Comparison of ENCODE assay signal across 8 mouse cellular contexts in genomic region chrX:139832464-139832863, GRCm38 (mm10). TPM values are rescaled to one million over a fixed set of nuclear protein-coding genes. Genes with fewer than 3 reads are reported as not detected.
DNase-seq lines count a peak whose midpoint lies in the region; ATAC-seq lines count a peak whose summit lies in the region.

No protein-coding gene starts in this region.

- ATAC-seq in midbrain, embryonic 15.5 days (replicated peaks) = no peak

- no peak overlapping the region for H3K27ac ChIP-seq in midbrain, embryonic 10.5 days (replicated peaks)
- no peak overlapping the region for H3K27ac ChIP-seq in midbrain, embryonic 15.5 days

- 17% methylated on average over 5 of the region's 5 CpGs for WGBS in midbrain, embryonic 10.5 days
- 18% methylated on average over 5 of the region's 5 CpGs for WGBS in midbrain, embryonic 15.5 days

- H3K9ac ChIP-seq in midbrain, embryonic 15.5 days = no peak overlapping the region

- intact Hi-C loops in heart, postnatal 14 days (cut with DNase I) = loop anchor here (10.0 kb wide), 1 partner anchor 458 kb away; no protein-coding TSS in a partner anchor

- no peaks in the 10 kb centered on the region for H3K4me1 ChIP-seq in midbrain, embryonic 10.5 days
- no peaks in the 10 kb centered on the region for H3K4me1 ChIP-seq in midbrain, embryonic 15.5 days

- no peak overlapping the region for H3K4me3 ChIP-seq in midbrain, embryonic 10.5 days
- H3K4me3 ChIP-seq in midbrain, embryonic 15.5 days = no peak overlapping the region

- no peak overlapping the region for H3K4me2 ChIP-seq in midbrain, embryonic 15.5 days

- H3K9me3 ChIP-seq in midbrain, embryonic 10.5 days (replicated peaks) = no peaks in the 10 kb centered on the region
- H3K9me3 ChIP-seq in midbrain, embryonic 15.5 days = no peaks in the 10 kb centered on the region

- peaks cover 66% of the 10 kb centered on the region for H3K27me3 ChIP-seq in midbrain, embryonic 10.5 days (ENCODE audit: low read depth, poor library complexity, severe bottlenecking)
- no peaks in the 10 kb centered on the region for H3K27me3 ChIP-seq in midbrain, embryonic 15.5 days (replicated peaks)

- H3K36me3 ChIP-seq in midbrain, embryonic 10.5 days = no peaks in the 10 kb centered on the region
- H3K36me3 ChIP-seq in midbrain, embryonic 15.5 days (replicated peaks) = no peaks in the 10 kb centered on the region

- DNase-seq in midbrain, embryonic 10.5 days (ENCODE audit: low spot score) = peak; percentile 37
- DNase-seq in WW6 (ENCODE audit: low read depth, low spot score) = peak; percentile 18
- peak; percentile 33 to 56 for DNase-seq in cerebellum, postnatal 4 days (ENCODE audit: low spot score in 2 of 2)
- peak; percentile 40 to 48 for DNase-seq in heart, postnatal 14 days
- peak; percentile 11 for DNase-seq in left cerebral cortex, adult 11 months (ENCODE audit: low spot score)
- peak; percentile 72 for DNase-seq in lung, postnatal 36 days
- peak; percentile 38 for DNase-seq in thymus, postnatal 0 days (ENCODE audit: low spot score)

RNA-seq across cellular contexts. Expression of gene Cldn2, which starts 31.8 kb away (rescaled TPM):
- 0.11 and 0.15 TPM in 2 replicates for polyA plus RNA-seq in midbrain, embryonic 10.5 days (2016; fragmentation: Nextera tagmentation; extraction: Ambion mirVana)
- polyA plus RNA-seq in midbrain, embryonic 15.5 days (2015; fragmentation: Nextera tagmentation; extraction: Ambion mirVana) = 0.59 and 0.77 TPM in 2 replicates
- total RNA-seq in heart, postnatal 14 days (2021) = not detected
- polyA plus RNA-seq in thymus, postnatal 0 days (2015; fragmentation: Nextera tagmentation; extraction: Ambion mirVana) = 0.53 and 0.71 TPM in 2 replicates

RNA-seq across cellular contexts. Expression of gene Morc4, which starts 39.0 kb away (rescaled TPM):
- 6.7 and 7.3 TPM in 2 replicates for polyA plus RNA-seq in midbrain, embryonic 10.5 days (2016; fragmentation: Nextera tagmentation; extraction: Ambion mirVana)
- polyA plus RNA-seq in midbrain, embryonic 15.5 days (2015; fragmentation: Nextera tagmentation; extraction: Ambion mirVana) = 3.9 and 4.9 TPM in 2 replicates
- 1 to 10 TPM; 4.9 to 6.1 TPM for total RNA-seq in heart, postnatal 14 days (2021)
- polyA plus RNA-seq in thymus, postnatal 0 days (2015; fragmentation: Nextera tagmentation; extraction: Ambion mirVana) = 3.5 and 4.5 TPM in 2 replicates

RNA-seq across cellular contexts. Expression of gene Ripply1, which starts 50.3 kb away (rescaled TPM):
- polyA plus RNA-seq in midbrain, embryonic 10.5 days (2016; fragmentation: Nextera tagmentation; extraction: Ambion mirVana) = 0.68 and 1.1 TPM in 2 replicates
- polyA plus RNA-seq in midbrain, embryonic 15.5 days (2015; fragmentation: Nextera tagmentation; extraction: Ambion mirVana) = not detected in 2 replicates
- total RNA-seq in heart, postnatal 14 days (2021) = not detected
- not detected in 2 replicates for polyA plus RNA-seq in thymus, postnatal 0 days (2015; fragmentation: Nextera tagmentation; extraction: Ambion mirVana)

Comparison
In these comparisons a context has a peak if more than half of its experiments do, and no peak if none do; other contexts are left out.
1. DNase-seq: peak in every context shown above with its lines; median percentile 72 in lung, postnatal 36 days; 44 in cerebellum, postnatal 4 days; 44 in heart, postnatal 14 days; 38 in thymus, postnatal 0 days; 37 in midbrain, embryonic 10.5 days; 18 in WW6; 11 in left cerebral cortex, adult 11 months.